Comparison of ENCODE assay signal across 8 mouse cellular contexts in genomic region chr9:46314507-46314906, GRCm38 (mm10). TPM values are rescaled to one million over a fixed set of nuclear protein-coding genes. Genes with fewer than 3 reads are reported as not detected.
DNase-seq lines count a peak whose midpoint lies in the region; ATAC-seq and TF ChIP-seq lines count a peak whose summit lies in the region.

No protein-coding gene starts in this region.

- no peak; the same call in 1 of the 2 replicates for ATAC-seq in forebrain, embryonic 16.5 days
- ATAC-seq in intestine, embryonic 14.5 days (replicated peaks; ENCODE audit: low FRiP score, low TSS enrichment, low read depth) = peak; percentile 58; the same call in 1 of the 2 replicates
- ATAC-seq in limb, embryonic 11.5 days (ENCODE audit: insufficient number of reproducible peaks, low FRiP score, low TSS enrichment, low read depth) = peak; percentile 73; the same call in 1 of the 2 replicates
- peak; percentile 27; the same call in 1 of the 2 replicates for ATAC-seq in midbrain, embryonic 14.5 days (ENCODE audit: low FRiP score, low TSS enrichment)

- H3K9me3 ChIP-seq in forebrain, embryonic 10.5 days = peaks cover 6% of the 10 kb centered on the region; the same call in 1 of the 2 replicates
- no peaks in the 10 kb centered on the region for H3K9me3 ChIP-seq in forebrain, embryonic 16.5 days (ENCODE audit: control insufficient read depth, low read length)
- H3K9me3 ChIP-seq in intestine, embryonic 14.5 days (ENCODE audit: control insufficient read depth, low read length) = no peaks in the 10 kb centered on the region
- H3K9me3 ChIP-seq in limb, embryonic 11.5 days (ENCODE audit: control insufficient read depth, low read length) = no peaks in the 10 kb centered on the region
- peaks cover 3% of the 10 kb centered on the region for H3K9me3 ChIP-seq in midbrain, embryonic 14.5 days (ENCODE audit: control insufficient read depth, low read length)

- H3K9ac ChIP-seq in forebrain, embryonic 16.5 days (replicated peaks; ENCODE audit: low read depth, low read length) = no peak overlapping the region
- no peak overlapping the region for H3K9ac ChIP-seq in intestine, embryonic 14.5 days (ENCODE audit: low read length)
- H3K9ac ChIP-seq in limb, embryonic 11.5 days (ENCODE audit: low read length) = no peak overlapping the region
- H3K9ac ChIP-seq in midbrain, embryonic 14.5 days (replicated peaks; ENCODE audit: low read length) = no peak overlapping the region

- 0% methylated on average over 4 of the region's 4 CpGs for WGBS in forebrain, embryonic 10.5 days
- WGBS in forebrain, embryonic 16.5 days = 2% methylated on average over 4 of the region's 4 CpGs
- WGBS in intestine, embryonic 14.5 days = 8% methylated on average over 4 of the region's 4 CpGs
- WGBS in limb, embryonic 11.5 days = 4% methylated on average over 4 of the region's 4 CpGs
- 8% methylated on average over 4 of the region's 4 CpGs for WGBS in midbrain, embryonic 14.5 days

- peak; percentile 78 for DNase-seq in forebrain, embryonic 10.5 days (ENCODE audit: extremely low spot score, low spot score)
- peak; percentile 83 to 84 for DNase-seq in cerebellum, adult 18-20 months
- peak; percentile 69 for DNase-seq in gastrocnemius, adult 2 months
- peak; percentile 80 for DNase-seq in intestine, embryonic 14.5 days (ENCODE audit: low spot score)
- DNase-seq in limb, embryonic 11.5 days (ENCODE audit: low spot score) = peak; percentile 87
- DNase-seq in midbrain, embryonic 14.5 days = peak; percentile 85
- peak; percentile 29 for DNase-seq in spleen, adult 12 weeks (ENCODE audit: low spot score)

- peaks cover 31% of the 10 kb centered on the region for H3K27me3 ChIP-seq in forebrain, embryonic 10.5 days (ENCODE audit: poor library complexity, severe bottlenecking)
- H3K27me3 ChIP-seq in forebrain, embryonic 16.5 days (replicated peaks; ENCODE audit: control insufficient read depth, insufficient read depth, low read length) = no peaks in the 10 kb centered on the region
- H3K27me3 ChIP-seq in intestine, embryonic 14.5 days (replicated peaks; ENCODE audit: control insufficient read depth, insufficient read depth, low read length) = no peaks in the 10 kb centered on the region
- H3K27me3 ChIP-seq in limb, embryonic 11.5 days (ENCODE audit: control insufficient read depth, insufficient read depth, low read length) = no peaks in the 10 kb centered on the region
- no peaks in the 10 kb centered on the region for H3K27me3 ChIP-seq in midbrain, embryonic 14.5 days (ENCODE audit: control insufficient read depth, insufficient read depth, low read length)

- H3K4me2 ChIP-seq in forebrain, embryonic 16.5 days (ENCODE audit: low read length) = no peak overlapping the region
- H3K4me2 ChIP-seq in intestine, embryonic 14.5 days (ENCODE audit: low read length) = no peak overlapping the region
- no peak overlapping the region for H3K4me2 ChIP-seq in limb, embryonic 11.5 days (ENCODE audit: low read depth, severe bottlenecking)
- no peak overlapping the region for H3K4me2 ChIP-seq in midbrain, embryonic 14.5 days (ENCODE audit: low read length)

- H3K4me1 ChIP-seq in forebrain, embryonic 10.5 days = peaks cover 32% of the 10 kb centered on the region
- peaks cover 18% of the 10 kb centered on the region for H3K4me1 ChIP-seq in forebrain, embryonic 16.5 days (replicated peaks; ENCODE audit: control insufficient read depth, insufficient read depth, low read length)
- no peaks in the 10 kb centered on the region for H3K4me1 ChIP-seq in intestine, embryonic 14.5 days (replicated peaks; ENCODE audit: control insufficient read depth, insufficient read depth, low read length)
- no peaks in the 10 kb centered on the region; the same call in 1 of the 2 replicates for H3K4me1 ChIP-seq in limb, embryonic 11.5 days (ENCODE audit: control insufficient read depth, insufficient read depth, low read length)
- peaks cover 19% of the 10 kb centered on the region for H3K4me1 ChIP-seq in midbrain, embryonic 14.5 days (ENCODE audit: control insufficient read depth, insufficient read depth, low read length)

- H3K4me3 ChIP-seq in forebrain, embryonic 10.5 days = no peak overlapping the region
- no peak overlapping the region for H3K4me3 ChIP-seq in forebrain, embryonic 16.5 days (replicated peaks; ENCODE audit: low read length)
- no peak overlapping the region for H3K4me3 ChIP-seq in gastrocnemius, adult 2 months
- H3K4me3 ChIP-seq in intestine, embryonic 14.5 days (ENCODE audit: low read depth, low read length) = no peak overlapping the region
- no peak overlapping the region for H3K4me3 ChIP-seq in limb, embryonic 11.5 days (ENCODE audit: low read depth, low read length)
- no peak overlapping the region for H3K4me3 ChIP-seq in midbrain, embryonic 14.5 days (replicated peaks; ENCODE audit: low read depth, low read length)

- no peaks in the 10 kb centered on the region for H3K36me3 ChIP-seq in forebrain, embryonic 10.5 days (replicated peaks)
- H3K36me3 ChIP-seq in forebrain, embryonic 16.5 days (ENCODE audit: control insufficient read depth, insufficient read depth) = no peaks in the 10 kb centered on the region
- H3K36me3 ChIP-seq in intestine, embryonic 14.5 days (ENCODE audit: control insufficient read depth, insufficient read depth, low read length) = no peaks in the 10 kb centered on the region
- no peaks in the 10 kb centered on the region for H3K36me3 ChIP-seq in limb, embryonic 11.5 days (ENCODE audit: control insufficient read depth, insufficient read depth, low read length)
- H3K36me3 ChIP-seq in midbrain, embryonic 14.5 days (ENCODE audit: control insufficient read depth, insufficient read depth, low read length) = no peaks in the 10 kb centered on the region

- intact Hi-C loops in gastrocnemius, adult 2 months (cut with DNase I) = no loop called here

- H3K27ac ChIP-seq in forebrain, embryonic 10.5 days = peak overlapping the region; percentile 11; the same call in 1 of the 2 replicates
- H3K27ac ChIP-seq in forebrain, embryonic 16.5 days (ENCODE audit: low read length) = no peak overlapping the region
- no peak overlapping the region for H3K27ac ChIP-seq in gastrocnemius, adult 2 months
- no peak overlapping the region for H3K27ac ChIP-seq in intestine, embryonic 14.5 days (ENCODE audit: low read depth)
- no peak overlapping the region for H3K27ac ChIP-seq in limb, embryonic 11.5 days (replicated peaks; ENCODE audit: low read depth, low read length)
- no peak overlapping the region for H3K27ac ChIP-seq in midbrain, embryonic 14.5 days (replicated peaks; ENCODE audit: low read depth, low read length)

- TF ChIP-seq CTCF in gastrocnemius, adult 2 months (IDR thresholded peaks at IDR 0.05) = peak; percentile 97

RNA-seq across cellular contexts. Expression of gene 4931429L15Rik, which starts 5.3 kb away (rescaled TPM):
- 0.22 TPM in 1 of 2 replicates, not detected in the other for polyA plus RNA-seq in forebrain, embryonic 10.5 days (2016; fragmentation: Nextera tagmentation; extraction: Ambion mirVana)
- not detected in 2 replicates for polyA plus RNA-seq in forebrain, embryonic 16.5 days (2015; fragmentation: Nextera tagmentation; extraction: Ambion mirVana)
- not detected for total RNA-seq in gastrocnemius, adult 2 months (2021)
- polyA plus RNA-seq in intestine, embryonic 14.5 days (2014; fragmentation: Nextera tagmentation; extraction: Ambion mirVana) = not detected in 2 replicates
- 0.08 TPM in 1 of 2 replicates, not detected in the other for polyA plus RNA-seq in limb, embryonic 11.5 days (2014; fragmentation: Nextera tagmentation; extraction: Ambion mirVana)
- polyA plus RNA-seq in midbrain, embryonic 14.5 days (2014; fragmentation: Nextera tagmentation; extraction: Ambion mirVana) = not detected in 2 replicates

RNA-seq across cellular contexts. Expression of gene Bud13, which starts 31.7 kb away (rescaled TPM):
- polyA plus RNA-seq in forebrain, embryonic 10.5 days (2016; fragmentation: Nextera tagmentation; extraction: Ambion mirVana) = 32.3 and 33.0 TPM in 2 replicates
- polyA plus RNA-seq in forebrain, embryonic 16.5 days (2015; fragmentation: Nextera tagmentation; extraction: Ambion mirVana) = 17.9 and 19.9 TPM in 2 replicates
- 1 to 10 TPM; 8.4 to 8.5 TPM for total RNA-seq in gastrocnemius, adult 2 months (2021)
- polyA plus RNA-seq in intestine, embryonic 14.5 days (2014; fragmentation: Nextera tagmentation; extraction: Ambion mirVana) = 25.1 and 25.2 TPM in 2 replicates
- polyA plus RNA-seq in limb, embryonic 11.5 days (2014; fragmentation: Nextera tagmentation; extraction: Ambion mirVana) = 37.9 and 38.9 TPM in 2 replicates
- 15.5 and 16.9 TPM in 2 replicates for polyA plus RNA-seq in midbrain, embryonic 14.5 days (2014; fragmentation: Nextera tagmentation; extraction: Ambion mirVana)

RNA-seq across cellular contexts. Expression of gene Zpr1, which starts 41.6 kb away (rescaled TPM):
- polyA plus RNA-seq in forebrain, embryonic 10.5 days (2016; fragmentation: Nextera tagmentation; extraction: Ambion mirVana) = 70.9 and 76.7 TPM in 2 replicates
- 77.7 and 80.6 TPM in 2 replicates for polyA plus RNA-seq in forebrain, embryonic 16.5 days (2015; fragmentation: Nextera tagmentation; extraction: Ambion mirVana)
- 10 to 100 TPM; 22.7 to 30.6 TPM for total RNA-seq in gastrocnemius, adult 2 months (2021)
- 68.3 and 70.2 TPM in 2 replicates for polyA plus RNA-seq in intestine, embryonic 14.5 days (2014; fragmentation: Nextera tagmentation; extraction: Ambion mirVana)
- 60.4 and 64.2 TPM in 2 replicates for polyA plus RNA-seq in limb, embryonic 11.5 days (2014; fragmentation: Nextera tagmentation; extraction: Ambion mirVana)
- polyA plus RNA-seq in midbrain, embryonic 14.5 days (2014; fragmentation: Nextera tagmentation; extraction: Ambion mirVana) = 55.3 and 60.3 TPM in 2 replicates

RNA-seq across cellular contexts. Expression of gene Apoa5, which starts 46.1 kb away (rescaled TPM):
- polyA plus RNA-seq in forebrain, embryonic 10.5 days (2016; fragmentation: Nextera tagmentation; extraction: Ambion mirVana) = not detected in 2 replicates
- polyA plus RNA-seq in forebrain, embryonic 16.5 days (2015; fragmentation: Nextera tagmentation; extraction: Ambion mirVana) = not detected in 2 replicates
- not detected for total RNA-seq in gastrocnemius, adult 2 months (2021)
- polyA plus RNA-seq in intestine, embryonic 14.5 days (2014; fragmentation: Nextera tagmentation; extraction: Ambion mirVana) = not detected in 2 replicates
- 0.08 TPM in 1 of 2 replicates, not detected in the other for polyA plus RNA-seq in limb, embryonic 11.5 days (2014; fragmentation: Nextera tagmentation; extraction: Ambion mirVana)
- not detected in 2 replicates for polyA plus RNA-seq in midbrain, embryonic 14.5 days (2014; fragmentation: Nextera tagmentation; extraction: Ambion mirVana)

Comparison
In these comparisons a context has a peak if more than half of its experiments do, and no peak if none do; other contexts are left out.
1. DNase-seq: peak in every context shown above with its lines; median percentile 87 in limb, embryonic 11.5 days; 85 in midbrain, embryonic 14.5 days; 84 in cerebellum, adult 18-20 months; 80 in intestine, embryonic 14.5 days; 78 in forebrain, embryonic 10.5 days; 69 in gastrocnemius, adult 2 months; 29 in spleen, adult 12 weeks.